Mouse (Mus musculus): Measurements from ENCODE around the gene Tmed6.

GRCm38 (mm10) chr8:107031577-107032090, 33.8 kb downstream of the Tmed6 start:
- TF ChIP-seq CTCF (IDR thresholded peaks at IDR 0.05; ENCODE audit: control insufficient read depth, insufficient read depth, insufficient replicate concordance, low read depth, low read length) (no peak), POLR2A (IDR thresholded peaks at IDR 0.05; ENCODE audit: control insufficient read depth, low read depth, low read length) (no peak)

Data from testis, adult 2 months (tissue).